Mouse (Mus musculus) hindbrain, embryonic 16.5 days (tissue): ENCODE data around the gene Smpd4. TPM values are rescaled to one million over a fixed set of nuclear protein-coding genes. Genes with fewer than 3 reads are reported as not detected.

ENCODE experiments used
- ATAC-seq: fragments of 200-750 bp; cut with Nextera tagmentation; 2 replicates; pipeline ENCODE4 v1.8.0; 2017; ENCODE audit warnings: moderate TSS enrichment, moderate library complexity
- H3K27ac ChIP-seq: fragments of 300-500 bp; sonication (generic); 2 replicates; pipeline ENCODE4 v1.5.1; 2014; ENCODE audit warnings: low read depth, mild to moderate bottlenecking, control low read depth, low read length, moderate library complexity
- H3K27me3 ChIP-seq: fragments of 300-500 bp; sonication (generic); replicated peaks from 2 replicates; pipeline ENCODE4 v1.6.1; 2014; ENCODE audit warnings: low read length; ENCODE audit not compliant: control insufficient read depth, insufficient read depth
- H3K36me3 ChIP-seq: fragments of 300-500 bp; sonication (generic); 2 replicates; pipeline ENCODE4 v1.6.1; 2014; ENCODE audit warnings: mild to moderate bottlenecking, low read length, moderate library complexity, mixed read lengths; ENCODE audit not compliant: control insufficient read depth, insufficient read depth
- H3K4me1 ChIP-seq: fragments of 300-500 bp; sonication (generic); 2 replicates; pipeline ENCODE4 v1.6.1; 2014; ENCODE audit warnings: low read depth, low read length; ENCODE audit not compliant: control insufficient read depth, insufficient read depth
- H3K4me2 ChIP-seq: fragments of 300-500 bp; sonication (generic); 2 replicates; pipeline ENCODE4 v1.6.1; 2014; ENCODE audit warnings: mild to moderate bottlenecking, low read length, control low read depth, moderate library complexity
- H3K4me3 ChIP-seq: fragments of 300-500 bp; sonication (generic); 2 replicates; pipeline ENCODE4 v1.5.1; 2014; ENCODE audit warnings: mild to moderate bottlenecking, low read length, control low read depth, moderate library complexity
- H3K9ac ChIP-seq: fragments of 300-500 bp; sonication (generic); 2 replicates; pipeline ENCODE4 v1.6.1; 2014; ENCODE audit warnings: low read depth, mild to moderate bottlenecking, control low read depth, low read length, moderate library complexity
- H3K9me3 ChIP-seq: fragments of 300-500 bp; sonication (generic); 2 replicates; pipeline ENCODE4 v1.6.1; 2014; ENCODE audit warnings: mild to moderate bottlenecking, low read length, moderate library complexity; ENCODE audit not compliant: control insufficient read depth
- WGBS: fragments of 180-500 bp; shearing (Covaris S2); extraction: QIAGEN DNeasy Blood & Tissue Kit; methylation state at CpG from one replicate; pipeline ENCODE4 v1.1.7; 2014; 5-methylcytosine and 5-hydroxymethylcytosine counted together
- polyA plus RNA-seq: library from polyadenylated mRNA; unstranded; fragments of >200 nt; fragmentation: Nextera tagmentation; extraction: Ambion mirVana; gene quantifications from 2 replicates; pipeline ENCODE4 v1.2.1, GENCODE M21; 2015

The Smpd4 gene
- 23.6 and 30.4 TPM in 2 replicates for polyA plus RNA-seq

GRCm38 (mm10) chr16:17619198-17620105 lies at the start of gene Smpd4:
TSS of gene Smpd4 (plus strand) at chr16:17619354.
- WGBS = 2% methylated on average over 56 of the region's 60 CpGs
- Histone ChIP-seq H3K36me3 (peaks cover 6% of the 10 kb centered on the region), H3K27me3 (no peaks in the 10 kb centered on the region), H3K4me3 (peak within 1 kb of the TSS; percentile 63), H3K4me1 (peaks cover 11% of the 10 kb centered on the region), H3K4me2 (peak within 1 kb of the TSS; percentile 81), H3K9me3 (no peaks in the 10 kb centered on the region), H3K27ac (no peak within 1 kb of the TSS), H3K9ac (peak within 1 kb of the TSS; percentile 73)
- ATAC-seq = peak; percentile 84

- Histone ChIP-seq H3K9ac (peak overlapping the region; percentile 73), H3K4me2 (peak overlapping the region; percentile 82)
- WGBS = 14% methylated on average over 42 of the region's 45 CpGs
These were observed 43.0 kb upstream of the Smpd4 start for GRCm38 (mm10) chr16:17575870-17576824.

GRCm38 (mm10) chr16:17576825-17577215 lies 42.3 kb upstream of the Smpd4 start:
- Histone ChIP-seq H3K36me3 (no peaks in the 10 kb centered on the region), H3K27ac (peak overlapping the region; percentile 54), H3K9me3 (no peaks in the 10 kb centered on the region), H3K9ac (peak overlapping the region; percentile 73), H3K4me1 (peaks cover 14% of the 10 kb centered on the region), H3K4me3 (peak overlapping the region; percentile 55), H3K27me3 (no peaks in the 10 kb centered on the region; the same call in 1 of the 2 replicates), H3K4me2 (peak overlapping the region; percentile 82)
- ATAC-seq = no peak
- 13% methylated on average over 8 of the region's 8 CpGs for WGBS

More at GRCm38 (mm10) chr16:17575870-17576824, 43.0 kb upstream of the Smpd4 start:
- peaks cover 14% of the 10 kb centered on the region for H3K4me1 ChIP-seq
- no peaks in the 10 kb centered on the region for H3K36me3 ChIP-seq
- peak overlapping the region; percentile 76 for H3K27ac ChIP-seq
- peak overlapping the region; percentile 55 for H3K4me3 ChIP-seq
- no peaks in the 10 kb centered on the region for H3K9me3 ChIP-seq
- no peaks in the 10 kb centered on the region; the same call in 1 of the 2 replicates for H3K27me3 ChIP-seq
- peak; percentile 92 for ATAC-seq

- Histone ChIP-seq H3K9ac (no peak within 1 kb of the TSS), H3K4me2 (no peak within 1 kb of the TSS), H3K4me3 (no peak within 1 kb of the TSS), H3K9me3 (0 out of 2 replicates have a peak, but pooled peaks cover under 1% of the 10 kb centered on the region), H3K4me1 (no peaks in the 10 kb centered on the region), H3K27me3 (no peaks in the 10 kb centered on the region), H3K36me3 (no peaks in the 10 kb centered on the region), H3K27ac (no peak within 1 kb of the TSS)
- no peak for ATAC-seq
- 18% methylated on average over 8 of the region's 8 CpGs for WGBS
These were observed 36.1 kb upstream of the Smpd4 start, which contains the start of gene Slc7a4 for GRCm38 (mm10) chr16:17583064-17583463. TSS of gene Slc7a4 (minus strand) at chr16:17583214.

GRCm38 (mm10) chr16:17584555-17584954 lies 34.6 kb upstream of the Smpd4 start:
- no peak for ATAC-seq
- 0 out of 2 replicates have a peak, but pooled peaks cover 2% of the 10 kb centered on the region for H3K9me3 ChIP-seq
- H3K4me1 ChIP-seq = no peaks in the 10 kb centered on the region
- no peaks in the 10 kb centered on the region for H3K27me3 ChIP-seq
- no peak overlapping the region for H3K4me2 ChIP-seq
- H3K4me3 ChIP-seq = no peak overlapping the region
- H3K36me3 ChIP-seq = no peaks in the 10 kb centered on the region
- no peak overlapping the region for H3K9ac ChIP-seq
- WGBS = 84% methylated on average over 7 of the region's 7 CpGs
- H3K27ac ChIP-seq = no peak overlapping the region

- Histone ChIP-seq H3K4me3 (no peak overlapping the region), H3K27me3 (no peaks in the 10 kb centered on the region), H3K36me3 (no peaks in the 10 kb centered on the region), H3K27ac (no peak overlapping the region), H3K4me2 (no peak overlapping the region), H3K4me1 (no peaks in the 10 kb centered on the region), H3K9ac (no peak overlapping the region), H3K9me3 (0 out of 2 replicates have a peak, but pooled peaks cover 2% of the 10 kb centered on the region)
- ATAC-seq = no peak
- 43% methylated on average over 2 of the region's 2 CpGs for WGBS
These were observed 28.4 kb upstream of the Smpd4 start for GRCm38 (mm10) chr16:17590731-17591130.

- H3K36me3 ChIP-seq = no peaks in the 10 kb centered on the region
- no peak overlapping the region for H3K4me2 ChIP-seq
- no peak overlapping the region for H3K27ac ChIP-seq
- H3K4me1 ChIP-seq = no peaks in the 10 kb centered on the region; the same call in 1 of the 2 replicates
- no peak for ATAC-seq
- H3K9me3 ChIP-seq = no peaks in the 10 kb centered on the region
- WGBS = 63% methylated on average over 3 of the region's 3 CpGs
- H3K4me3 ChIP-seq = no peak overlapping the region
- no peaks in the 10 kb centered on the region for H3K27me3 ChIP-seq
- no peak overlapping the region for H3K9ac ChIP-seq
These were observed 18.1 kb upstream of the Smpd4 start for GRCm38 (mm10) chr16:17600944-17601562.

- H3K4me1 ChIP-seq = no peaks in the 10 kb centered on the region; the same call in 1 of the 2 replicates
- H3K9ac ChIP-seq = no peak overlapping the region
- no peak overlapping the region for H3K27ac ChIP-seq
- WGBS = 44% methylated on average over 4 of the region's 4 CpGs
- no peaks in the 10 kb centered on the region for H3K36me3 ChIP-seq
- ATAC-seq = no peak
- no peaks in the 10 kb centered on the region for H3K27me3 ChIP-seq
- H3K4me2 ChIP-seq = no peak overlapping the region
- no peaks in the 10 kb centered on the region for H3K9me3 ChIP-seq
- H3K4me3 ChIP-seq = no peak overlapping the region
These were observed 14.2 kb upstream of the Smpd4 start for GRCm38 (mm10) chr16:17604941-17605340.
